Mouse (Mus musculus) lung, embryonic 14.5 days (tissue): Measurements from ENCODE around the gene Dock11. TPM values are rescaled to one million over a fixed set of nuclear protein-coding genes. Genes with fewer than 3 reads are reported as not detected.

Source experiments
- ATAC-seq: fragments of 200-750 bp; cut with Nextera tagmentation; 2 replicates; pipeline ENCODE4 v1.8.0; 2017; ENCODE audit warnings: mild to moderate bottlenecking, moderate TSS enrichment, moderate library complexity; ENCODE audit not compliant: insufficient read depth
- DNase-seq: peaks from one replicate; pipeline ENCODE4 v3.0.0-alpha.2; 2015
- H3K27ac ChIP-seq: fragments of 300-500 bp; sonication (generic); 2 replicates; pipeline ENCODE4 v1.5.1; 2014; ENCODE audit warnings: low read depth, mild to moderate bottlenecking, moderate library complexity
- H3K27me3 ChIP-seq: fragments of 300-500 bp; sonication (generic); 2 replicates; pipeline ENCODE4 v1.6.1; 2014; ENCODE audit warnings: low read length, control low read depth; ENCODE audit not compliant: insufficient read depth
- H3K36me3 ChIP-seq: fragments of 300-500 bp; sonication (generic); 2 replicates; pipeline ENCODE4 v1.6.1; 2014; ENCODE audit warnings: control low read depth; ENCODE audit not compliant: insufficient read depth
- H3K4me1 ChIP-seq: fragments of 300-500 bp; sonication (generic); 2 replicates; pipeline ENCODE4 v1.6.1; 2014; ENCODE audit warnings: antibody characterized with exemption, control low read depth; ENCODE audit not compliant: insufficient read depth
- H3K4me2 ChIP-seq: fragments of 300-500 bp; sonication (generic); 2 replicates; pipeline ENCODE4 v1.6.1; 2014; ENCODE audit warnings: mild to moderate bottlenecking
- H3K4me3 ChIP-seq: fragments of 300-500 bp; sonication (generic); 2 replicates; pipeline ENCODE4 v1.5.1; 2014; ENCODE audit warnings: low read depth, low read length
- H3K9ac ChIP-seq: fragments of 300-500 bp; sonication (generic); 2 replicates; pipeline ENCODE4 v1.6.1; 2014
- H3K9me3 ChIP-seq: fragments of 300-500 bp; sonication (generic); 2 replicates; pipeline ENCODE4 v1.6.1; 2016; ENCODE audit warnings: low read depth, low read length, control low read depth
- CTCF ChIP-seq: IDR thresholded peaks from 2 replicates; pipeline ENCODE4 v1.5.1; 2016; ENCODE audit warnings: antibody characterized with exemption, low read depth
- WGBS: fragments of 180-500 bp; shearing (Covaris S2); extraction: QIAGEN DNeasy Blood & Tissue Kit; methylation state at CpG from one replicate; pipeline ENCODE4 v1.1.7; 2014; 5-methylcytosine and 5-hydroxymethylcytosine counted together
- polyA plus RNA-seq: library from polyadenylated mRNA; unstranded; fragments of >200 nt; fragmentation: Nextera tagmentation; extraction: Ambion mirVana; gene quantifications from 2 replicates; pipeline ENCODE4 v1.2.1, GENCODE M21; 2014

Dock11 gene
- polyA plus RNA-seq, 1 experiment from 2014 or later, result 10.4 TPM

GRCm38 (mm10) chrX:35950135-35950534 lies 61.5 kb downstream of the Dock11 start:
- no peak overlapping the region for H3K9ac ChIP-seq
- no peaks in the 10 kb centered on the region for H3K36me3 ChIP-seq
- H3K27ac ChIP-seq, result no peak overlapping the region
- 90% methylated on average over 4 of the region's 4 CpGs for WGBS
- no peak for ATAC-seq
- TF ChIP-seq CTCF, result no peak
- no peak for DNase-seq
- no peaks in the 10 kb centered on the region for H3K9me3 ChIP-seq
- no peak overlapping the region for H3K4me3 ChIP-seq
- H3K4me1 ChIP-seq, result no peaks in the 10 kb centered on the region
- H3K4me2 ChIP-seq, result no peak overlapping the region
- H3K27me3 ChIP-seq, result no peaks in the 10 kb centered on the region

- DNase-seq (peak; percentile 3), ATAC-seq (no peak)
- Histone ChIP-seq H3K9me3 (no peaks in the 10 kb centered on the region), H3K27me3 (no peaks in the 10 kb centered on the region), H3K9ac (no peak overlapping the region), H3K4me1 (no peaks in the 10 kb centered on the region), H3K4me3 (no peak overlapping the region), H3K4me2 (no peak overlapping the region), H3K36me3 (no peaks in the 10 kb centered on the region), H3K27ac (no peak overlapping the region)
- WGBS, result 66% methylated on average over 3 of the region's 3 CpGs
- no peak for TF ChIP-seq CTCF
Observed at GRCm38 (mm10) chrX:35951945-35952344, 63.3 kb downstream of the Dock11 start.

- H3K36me3 ChIP-seq, result no peaks in the 10 kb centered on the region
- no peak overlapping the region for H3K4me2 ChIP-seq
- no peaks in the 10 kb centered on the region for H3K4me1 ChIP-seq
- H3K4me3 ChIP-seq, result no peak overlapping the region
- ATAC-seq (no peak), DNase-seq (no peak)
- H3K9ac ChIP-seq, result no peak overlapping the region
- 60% methylated on average over 4 of the region's 4 CpGs for WGBS
- TF ChIP-seq CTCF, result no peak
- H3K9me3 ChIP-seq, result no peaks in the 10 kb centered on the region
- no peak overlapping the region for H3K27ac ChIP-seq
- no peaks in the 10 kb centered on the region for H3K27me3 ChIP-seq
Observed at GRCm38 (mm10) chrX:35952521-35953095, 64.0 kb downstream of the Dock11 start.

GRCm38 (mm10) chrX:35956236-35956635 lies 67.6 kb downstream of the Dock11 start:
- Histone ChIP-seq H3K4me2 (no peak overlapping the region), H3K9ac (no peak overlapping the region), H3K4me3 (no peak overlapping the region), H3K36me3 (no peaks in the 10 kb centered on the region), H3K27ac (no peak overlapping the region), H3K27me3 (no peaks in the 10 kb centered on the region), H3K4me1 (no peaks in the 10 kb centered on the region), H3K9me3 (no peaks in the 10 kb centered on the region)
- TF ChIP-seq CTCF, result no peak
- DNase-seq (no peak), ATAC-seq (no peak)

- Histone ChIP-seq H3K9me3 (no peaks in the 10 kb centered on the region), H3K4me2 (no peak overlapping the region), H3K4me1 (no peaks in the 10 kb centered on the region), H3K27me3 (no peaks in the 10 kb centered on the region), H3K27ac (no peak overlapping the region), H3K4me3 (no peak overlapping the region), H3K9ac (no peak overlapping the region), H3K36me3 (no peaks in the 10 kb centered on the region)
- DNase-seq, result no peak
- ATAC-seq, result no peak
- TF ChIP-seq CTCF, result no peak
- WGBS, result 74% methylated on average over 6 of the region's 6 CpGs
Observed at GRCm38 (mm10) chrX:35963087-35963486, 74.5 kb downstream of the Dock11 start.

GRCm38 (mm10) chrX:35969276-35969675 lies 80.6 kb downstream of the Dock11 start:
- ATAC-seq (no peak), DNase-seq (no peak)
- H3K4me3 ChIP-seq, result no peak overlapping the region
- no peak overlapping the region for H3K27ac ChIP-seq
- no peaks in the 10 kb centered on the region for H3K27me3 ChIP-seq
- no peaks in the 10 kb centered on the region for H3K36me3 ChIP-seq
- H3K9ac ChIP-seq, result no peak overlapping the region
- H3K4me1 ChIP-seq, result no peaks in the 10 kb centered on the region
- H3K9me3 ChIP-seq, result no peaks in the 10 kb centered on the region
- no peak overlapping the region for H3K4me2 ChIP-seq
- 73% methylated on average over 1 of the region's 1 CpGs for WGBS
- no peak for TF ChIP-seq CTCF

GRCm38 (mm10) chrX:35976657-35977056 lies 88.0 kb downstream of the Dock11 start:
- Histone ChIP-seq H3K4me1 (no peaks in the 10 kb centered on the region), H3K4me2 (no peak overlapping the region), H3K9me3 (no peaks in the 10 kb centered on the region), H3K9ac (no peak overlapping the region), H3K27ac (no peak overlapping the region), H3K27me3 (no peaks in the 10 kb centered on the region), H3K36me3 (no peaks in the 10 kb centered on the region), H3K4me3 (no peak overlapping the region)
- WGBS, result 42% methylated on average over 5 of the region's 5 CpGs
- TF ChIP-seq CTCF, result no peak
- DNase-seq (no peak), ATAC-seq (no peak)

GRCm38 (mm10) chrX:35987981-35988380 lies 99.3 kb downstream of the Dock11 start:
- ATAC-seq, result no peak
- WGBS, result 88% methylated on average over 1 of the region's 1 CpGs

More at GRCm38 (mm10) chrX:35987981-35988380, 99.3 kb downstream of the Dock11 start:
- no peaks in the 10 kb centered on the region for H3K36me3 ChIP-seq
- no peak overlapping the region for H3K27ac ChIP-seq
- no peak overlapping the region for H3K4me3 ChIP-seq
- no peaks in the 10 kb centered on the region for H3K9me3 ChIP-seq
- no peak for TF ChIP-seq CTCF
- DNase-seq, result no peak
- H3K4me2 ChIP-seq, result no peak overlapping the region
- no peaks in the 10 kb centered on the region for H3K27me3 ChIP-seq
- H3K4me1 ChIP-seq, result no peaks in the 10 kb centered on the region
- H3K9ac ChIP-seq, result no peak overlapping the region
